Mouse (Mus musculus): ENCODE results near the gene Ssbp1. TPM values are rescaled to one million over a fixed set of nuclear protein-coding genes. Genes with fewer than 3 reads are reported as not detected.

Gene Ssbp1
- total RNA-seq (2014; rRNA removed) (14.9 and 18.6 TPM in 2 replicates), polyA plus RNA-seq (2015; fragmentation: Nextera tagmentation; extraction: Ambion mirVana) (71.7 and 73.7 TPM in 2 replicates)

DNA sequence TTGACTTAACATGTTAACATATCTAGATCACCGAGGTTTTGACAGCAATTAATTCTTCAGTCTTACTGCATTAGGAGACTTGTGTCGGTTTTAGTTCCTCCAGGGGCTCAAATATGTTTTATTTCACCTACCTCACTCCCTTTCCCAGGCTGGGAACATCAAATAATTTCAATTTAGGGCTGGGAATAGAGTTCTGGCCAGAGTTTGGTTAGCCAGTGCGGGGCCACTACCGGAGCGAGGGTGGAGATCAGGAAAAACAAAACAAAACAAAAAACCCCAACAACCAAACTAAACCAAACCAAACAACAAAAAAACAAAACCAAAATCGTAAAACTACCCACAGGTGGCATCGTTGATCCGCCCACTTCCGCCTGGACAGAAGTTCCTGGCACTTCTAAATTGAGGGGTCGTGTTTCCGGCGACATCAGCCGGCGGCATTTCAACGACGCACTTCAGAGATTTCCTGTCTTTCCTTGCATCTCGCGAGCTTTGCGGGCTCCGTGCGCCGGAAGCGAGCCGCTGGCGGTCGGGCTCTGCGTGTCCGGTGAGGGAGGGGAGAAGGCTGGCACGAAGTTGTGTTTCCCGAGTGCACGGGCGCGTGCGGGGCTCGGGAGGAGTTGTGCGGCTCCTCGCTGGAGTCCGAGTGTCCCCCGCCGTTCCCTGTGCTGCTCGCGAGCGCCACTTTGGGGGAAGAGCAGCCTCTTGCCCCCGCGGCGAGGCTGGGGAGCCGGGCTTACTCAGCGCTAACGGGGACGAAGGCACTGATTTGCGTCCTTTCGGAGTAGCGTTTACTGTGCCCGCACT is at the start of gene Ssbp1:
Gene Ssbp1 (plus strand): TSS at position 437 of the 804 bp plus-strand sequence.
- Histone ChIP-seq H3K4me1 (ENCODE audit: insufficient read depth, low read length) (0 out of 2 replicates have a peak, but pooled peaks cover 4% of the 10 kb centered on the region), H3K27me3 (ENCODE audit: insufficient read depth, low read length) (no peaks in the 10 kb centered on the region), H3K27ac (ENCODE audit: low read depth, low read length) (peak within 1 kb of the TSS; percentile 87), H3K36me3 (ENCODE audit: insufficient read depth, low read length) (peaks cover 12% of the 10 kb centered on the region), H3K4me2 (ENCODE audit: low read depth, low read length, poor library complexity, severe bottlenecking) (peak within 1 kb of the TSS; percentile 72), H3K9ac (replicated peaks; ENCODE audit: low read length, poor library complexity, severe bottlenecking) (peak within 1 kb of the TSS; percentile 75), H3K4me3 (ENCODE audit: low read depth, low read length) (peak within 1 kb of the TSS; percentile 89), H3K9me3 (ENCODE audit: low read length) (no peaks in the 10 kb centered on the region)
- peak; percentile 97 for DNase-seq (ENCODE audit: low spot score)
- TF ChIP-seq CTCF (IDR thresholded peaks at IDR 0.05): peak; percentile 52
- peak; percentile 97 for ATAC-seq (ENCODE audit: low FRiP score)
- under 1% methylated on average over 54 of the region's 54 CpGs for WGBS

DNA sequence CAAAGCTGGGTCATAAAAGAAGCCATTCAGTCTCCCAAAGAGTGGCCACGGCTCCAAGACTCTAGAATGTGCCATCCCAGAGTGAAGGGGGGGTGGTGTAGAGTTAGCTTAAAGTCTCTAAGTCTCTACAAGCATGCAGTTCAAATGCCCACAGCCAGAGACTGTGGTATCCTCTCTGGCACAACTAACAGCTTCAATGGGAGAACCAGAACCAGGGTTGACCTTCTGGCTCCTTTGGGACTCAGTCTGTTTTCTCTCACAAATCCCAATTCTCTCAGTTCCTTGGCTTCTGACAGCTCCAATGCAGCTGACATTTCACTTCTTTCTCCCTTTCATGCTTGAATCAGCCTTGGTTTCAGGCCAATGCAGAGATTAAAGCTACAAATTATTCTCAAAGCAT is 48.1 kb upstream of the Ssbp1 start:
- peaks cover 5% of the 10 kb centered on the region; the same call in 1 of the 2 replicates for H3K36me3 ChIP-seq (ENCODE audit: insufficient read depth, low read length)
- no peaks in the 10 kb centered on the region for H3K4me1 ChIP-seq (ENCODE audit: insufficient read depth, low read length)
- ATAC-seq (ENCODE audit: low FRiP score): no peak
- no peak overlapping the region for H3K4me2 ChIP-seq (ENCODE audit: low read depth, low read length, poor library complexity, severe bottlenecking)
- TF ChIP-seq CTCF (IDR thresholded peaks at IDR 0.05): no peak
- no peaks in the 10 kb centered on the region for H3K27me3 ChIP-seq (ENCODE audit: insufficient read depth, low read length)
- H3K27ac ChIP-seq (ENCODE audit: low read depth, low read length): no peak overlapping the region
- no peaks in the 10 kb centered on the region for H3K9me3 ChIP-seq (ENCODE audit: low read length)
- 74% methylated on average over 1 of the region's 1 CpGs for WGBS
- peak; percentile 31 for DNase-seq (ENCODE audit: low spot score)
- no peak overlapping the region for H3K9ac ChIP-seq (replicated peaks; ENCODE audit: low read length, poor library complexity, severe bottlenecking)
- H3K4me3 ChIP-seq (ENCODE audit: low read depth, low read length): no peak overlapping the region

DNA sequence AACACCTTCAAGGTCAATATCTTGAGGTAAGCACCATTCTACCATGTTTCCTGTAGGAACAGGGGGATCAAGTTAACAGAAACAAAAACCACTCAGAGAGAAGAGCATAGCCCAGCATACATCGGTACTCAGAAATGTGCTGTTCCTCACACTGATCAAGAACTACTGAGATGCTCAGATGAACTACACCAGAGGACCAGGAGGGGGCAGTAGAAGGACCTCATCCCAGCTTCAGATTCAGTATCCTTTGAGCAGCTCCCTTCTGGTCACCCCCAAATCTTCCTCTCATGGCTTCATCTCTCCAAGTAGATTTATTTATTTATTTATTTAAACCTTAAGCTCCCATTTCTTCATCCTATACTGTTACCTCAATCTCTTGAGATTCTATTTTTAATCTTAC is 47.4 kb upstream of the Ssbp1 start:
- WGBS: 71% methylated on average over 1 of the region's 1 CpGs
- Histone ChIP-seq H3K36me3 (ENCODE audit: insufficient read depth, low read length) (peaks cover 5% of the 10 kb centered on the region; the same call in 1 of the 2 replicates), H3K27me3 (ENCODE audit: insufficient read depth, low read length) (no peaks in the 10 kb centered on the region), H3K4me2 (ENCODE audit: low read depth, low read length, poor library complexity, severe bottlenecking) (no peak overlapping the region), H3K27ac (ENCODE audit: low read depth, low read length) (no peak overlapping the region), H3K4me1 (ENCODE audit: insufficient read depth, low read length) (no peaks in the 10 kb centered on the region), H3K9me3 (ENCODE audit: low read length) (no peaks in the 10 kb centered on the region), H3K9ac (replicated peaks; ENCODE audit: low read length, poor library complexity, severe bottlenecking) (no peak overlapping the region), H3K4me3 (ENCODE audit: low read depth, low read length) (no peak overlapping the region)
- TF ChIP-seq CTCF (IDR thresholded peaks at IDR 0.05): peak; percentile 64
- no peak for ATAC-seq (ENCODE audit: low FRiP score)
- peak; percentile 40 for DNase-seq (ENCODE audit: low spot score)

DNA sequence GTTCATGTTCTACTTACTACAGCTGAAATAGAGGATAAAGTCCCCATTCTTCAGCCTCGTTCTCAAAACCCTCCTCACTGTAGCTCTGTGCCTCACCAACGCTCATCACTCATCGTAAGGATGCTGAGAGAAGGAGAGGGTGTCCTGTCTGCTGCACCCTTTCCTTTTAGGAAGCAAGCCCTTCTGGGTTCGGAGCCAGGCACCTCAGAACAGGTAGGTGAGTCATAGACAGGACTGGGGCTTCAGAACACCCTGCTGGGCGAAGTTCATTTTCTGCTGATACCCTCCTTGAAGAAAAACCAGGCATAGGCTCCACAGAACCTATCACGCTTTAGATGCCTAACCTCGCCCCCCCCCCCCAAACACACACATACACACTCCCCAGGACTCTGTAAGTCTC is 43.7 kb upstream of the Ssbp1 start:
- H3K36me3 ChIP-seq (ENCODE audit: insufficient read depth, low read length): no peaks in the 10 kb centered on the region
- no peak for TF ChIP-seq CTCF (IDR thresholded peaks at IDR 0.05)
- no peak overlapping the region for H3K9ac ChIP-seq (replicated peaks; ENCODE audit: low read length, poor library complexity, severe bottlenecking)
- WGBS: 92% methylated on average over 7 of the region's 7 CpGs
- no peak overlapping the region for H3K27ac ChIP-seq (ENCODE audit: low read depth, low read length)
- no peaks in the 10 kb centered on the region for H3K9me3 ChIP-seq (ENCODE audit: low read length)
- no peak for DNase-seq (ENCODE audit: low spot score)
- no peak for ATAC-seq (ENCODE audit: low FRiP score)
- no peak overlapping the region for H3K4me2 ChIP-seq (ENCODE audit: low read depth, low read length, poor library complexity, severe bottlenecking)
- no peaks in the 10 kb centered on the region for H3K27me3 ChIP-seq (ENCODE audit: insufficient read depth, low read length)
- no peak overlapping the region for H3K4me3 ChIP-seq (ENCODE audit: low read depth, low read length)
- H3K4me1 ChIP-seq (ENCODE audit: insufficient read depth, low read length): no peaks in the 10 kb centered on the region

DNA sequence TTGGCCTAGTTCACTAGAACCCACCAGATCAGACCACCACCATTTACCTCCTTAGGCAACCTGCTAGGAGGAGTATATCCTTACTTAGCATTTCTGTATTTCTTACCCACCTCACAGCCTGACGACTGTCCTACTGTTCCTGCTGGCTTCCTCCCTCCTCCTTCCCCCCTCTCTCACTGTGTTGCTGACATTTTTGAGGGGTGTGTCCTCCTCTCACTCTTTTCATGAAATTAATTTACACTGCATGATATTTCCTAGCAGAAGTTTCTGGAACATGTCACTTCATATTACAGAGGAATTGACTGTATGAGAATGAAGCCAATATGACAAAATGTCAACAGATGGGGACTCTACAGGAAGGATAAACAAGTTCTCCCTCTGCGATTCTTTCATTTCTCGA is 42.5 kb upstream of the Ssbp1 start:
- WGBS: 66% methylated on average over 3 of the region's 3 CpGs
- ATAC-seq (ENCODE audit: low FRiP score) (no peak), DNase-seq (ENCODE audit: low spot score) (peak; percentile 50)
- Histone ChIP-seq H3K9me3 (ENCODE audit: low read length) (no peaks in the 10 kb centered on the region), H3K4me2 (ENCODE audit: low read depth, low read length, poor library complexity, severe bottlenecking) (no peak overlapping the region), H3K9ac (replicated peaks; ENCODE audit: low read length, poor library complexity, severe bottlenecking) (no peak overlapping the region), H3K4me1 (ENCODE audit: insufficient read depth, low read length) (no peaks in the 10 kb centered on the region), H3K27me3 (ENCODE audit: insufficient read depth, low read length) (no peaks in the 10 kb centered on the region), H3K36me3 (ENCODE audit: insufficient read depth, low read length) (no peaks in the 10 kb centered on the region), H3K27ac (ENCODE audit: low read depth, low read length) (no peak overlapping the region), H3K4me3 (ENCODE audit: low read depth, low read length) (no peak overlapping the region)
- TF ChIP-seq CTCF (IDR thresholded peaks at IDR 0.05): no peak

DNA sequence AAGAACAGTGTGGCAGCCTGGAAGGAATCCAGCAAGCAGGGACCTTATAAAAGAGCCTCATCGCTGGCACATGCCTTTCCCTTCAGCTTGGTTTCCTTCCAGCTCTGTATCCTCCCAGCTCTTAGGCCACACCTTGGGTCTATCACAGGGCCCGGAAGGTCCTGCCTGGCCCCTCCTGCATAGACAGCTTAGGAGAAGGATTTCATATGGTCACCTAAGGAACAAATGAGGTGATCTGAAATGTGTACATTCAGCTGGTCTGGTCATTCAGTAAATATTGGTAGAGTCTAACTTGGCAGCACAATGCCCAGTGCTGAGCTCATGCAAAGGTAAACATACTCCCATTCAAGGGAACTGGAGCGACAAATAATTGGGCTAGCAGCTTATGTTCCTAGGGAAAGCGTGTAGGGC is 41.6 kb upstream of the Ssbp1 start:
- ATAC-seq (ENCODE audit: low FRiP score) (no peak), DNase-seq (ENCODE audit: low spot score) (peak; percentile 36)
- no peak overlapping the region for H3K27ac ChIP-seq (ENCODE audit: low read depth, low read length)

More for the DNA sequence above, 41.6 kb upstream of the Ssbp1 start:
- H3K9ac ChIP-seq (replicated peaks; ENCODE audit: low read length, poor library complexity, severe bottlenecking): no peak overlapping the region
- no peaks in the 10 kb centered on the region for H3K9me3 ChIP-seq (ENCODE audit: low read length)
- TF ChIP-seq CTCF (IDR thresholded peaks at IDR 0.05): no peak
- H3K27me3 ChIP-seq (ENCODE audit: insufficient read depth, low read length): no peaks in the 10 kb centered on the region
- WGBS: 60% methylated on average over 4 of the region's 4 CpGs
- H3K36me3 ChIP-seq (ENCODE audit: insufficient read depth, low read length): no peaks in the 10 kb centered on the region
- no peak overlapping the region for H3K4me2 ChIP-seq (ENCODE audit: low read depth, low read length, poor library complexity, severe bottlenecking)
- H3K4me1 ChIP-seq (ENCODE audit: insufficient read depth, low read length): 0 out of 2 replicates have a peak, but pooled peaks cover 2% of the 10 kb centered on the region
- H3K4me3 ChIP-seq (ENCODE audit: low read depth, low read length): no peak overlapping the region
